Mouse (Mus musculus) MEL (cell line): ENCODE results near the gene Lifr. TPM values are rescaled to one million over a fixed set of nuclear protein-coding genes. Genes with fewer than 3 reads are reported as not detected.

ENCODE experiments used
- DNase-seq: peaks from one replicate; pipeline ENCODE4 v3.0.0; 2011; ENCODE audit warnings: low read depth, low spot score
- H3K27ac ChIP-seq: 2 replicates; pipeline ENCODE4 v1.5.1; 2012; ENCODE audit warnings: low read depth, mild to moderate bottlenecking, control low read depth, low read length, moderate library complexity; ENCODE audit not compliant: control insufficient read depth
- H3K27me3 ChIP-seq, 2 experiments: fragments of 150-350 bp in 1 of 2; sonication (generic) in 1 of 2; 2 replicates each; pipeline ENCODE4 v1.6.1; 2012; ENCODE audit warnings: low read length in 2 of 2, mild to moderate bottlenecking in 2 of 2, improper control_type of control experiment in 1 of 2, moderate library complexity in 1 of 2; ENCODE audit not compliant: insufficient read depth in 2 of 2, control insufficient read depth in 1 of 2
- H3K36me3 ChIP-seq, 2 experiments: 2 replicates each; pipeline ENCODE4 v1.6.1; 2012 to 2014; ENCODE audit warnings: low read length in 2 of 2, improper control_type of control experiment in 1 of 2, inconsistent platforms in 1 of 2, mild to moderate bottlenecking in 1 of 2; ENCODE audit not compliant: insufficient read depth in 2 of 2, control insufficient read depth in 1 of 2
- H3K4me1 ChIP-seq, 2 experiments: fragments of 150-350 bp in 1 of 2; sonication (generic) in 1 of 2; 2 replicates each; pipeline ENCODE4 v1.6.1; 2012; ENCODE audit warnings: low read length in 2 of 2, improper control_type of control experiment in 1 of 2, mild to moderate bottlenecking in 1 of 2; ENCODE audit not compliant: insufficient read depth in 2 of 2, control insufficient read depth in 1 of 2
- H3K4me3 ChIP-seq, 2 experiments: fragments of 150-350 bp in 1 of 2; sonication (generic) in 1 of 2; 2 replicates each; pipeline ENCODE4 v1.5.1; 2012; ENCODE audit warnings: low read depth in 2 of 2, low read length in 2 of 2, mild to moderate bottlenecking in 2 of 2, moderate library complexity in 2 of 2, control low read depth in 1 of 2, improper control_type of control experiment in 1 of 2; ENCODE audit not compliant: control insufficient read depth in 1 of 2, insufficient read depth in 1 of 2
- H3K79me2 ChIP-seq: 2 replicates; pipeline ENCODE4 v1.6.1; 2012; ENCODE audit warnings: mild to moderate bottlenecking, low read length, moderate library complexity; ENCODE audit not compliant: control insufficient read depth, poor library complexity, insufficient read depth
- H3K9ac ChIP-seq: 2 replicates; pipeline ENCODE4 v1.6.1; 2012; ENCODE audit warnings: low read depth, mild to moderate bottlenecking, control low read depth, low read length, moderate library complexity; ENCODE audit not compliant: control insufficient read depth, poor library complexity, severe bottlenecking
- H3K9me3 ChIP-seq: fragments of 150-350 bp; sonication (generic); replicated peaks from 2 replicates; pipeline ENCODE4 v1.6.1; 2012; ENCODE audit warnings: mild to moderate bottlenecking, low read length, improper control_type of control experiment, moderate library complexity; ENCODE audit not compliant: insufficient read depth
- CTCF ChIP-seq, 3 experiments: IDR thresholded peaks in 2 of 3; conservative IDR thresholded peaks in 1 of 3; 2 replicates each; pipeline ENCODE4 v1.5.1; 2011 to 2012; ENCODE audit warnings: low read length in 3 of 3, low read depth in 2 of 3, mild to moderate bottlenecking in 2 of 3, improper control_type of control experiment in 1 of 3, inconsistent platforms in 1 of 3, mixed read lengths in 1 of 3, moderate library complexity in 1 of 3; ENCODE audit not compliant: control insufficient read depth in 1 of 3, insufficient read depth in 1 of 3, poor library complexity in 1 of 3, severe bottlenecking in 1 of 3
- EP300 ChIP-seq, 2 experiments: IDR thresholded peaks; 2 replicates each; pipeline ENCODE4 v1.6.1; 2011; ENCODE audit warnings: improper control_type of control experiment in 2 of 2, low read length in 2 of 2, low read depth in 1 of 2, mild to moderate bottlenecking in 1 of 2
- ETS1 ChIP-seq: IDR thresholded peaks from 2 replicates; pipeline ENCODE4 v1.6.1; 2012; ENCODE audit warnings: low read depth, mild to moderate bottlenecking, inconsistent platforms, low read length, improper control_type of control experiment, moderate library complexity
- GABPA ChIP-seq: IDR thresholded peaks from 2 replicates; pipeline ENCODE4 v1.6.1; 2012; ENCODE audit warnings: low read depth, mild to moderate bottlenecking, inconsistent platforms, low read length, improper control_type of control experiment, moderate library complexity
- HCFC1 ChIP-seq: IDR thresholded peaks from 2 replicates; pipeline ENCODE4 v1.6.1; 2012; ENCODE audit warnings: low read depth, mild to moderate bottlenecking, inconsistent platforms, low read length, improper control_type of control experiment, moderate library complexity
- KAT2A ChIP-seq: conservative IDR thresholded peaks from 2 replicates; pipeline ENCODE4 v1.6.1; 2012; ENCODE audit warnings: low read depth, low read length, improper control_type of control experiment, inconsistent platforms
- MAFK ChIP-seq: IDR thresholded peaks from 2 replicates; pipeline ENCODE4 v1.6.1; 2011; ENCODE audit warnings: low read depth, mild to moderate bottlenecking, low read length, improper control_type of control experiment, borderline replicate concordance
- MAX ChIP-seq: IDR thresholded peaks from 2 replicates; pipeline ENCODE4 v1.6.1; 2011; ENCODE audit warnings: low read length, improper control_type of control experiment
- MAZ ChIP-seq: IDR thresholded peaks from 2 replicates; pipeline ENCODE4 v1.6.1; 2012; ENCODE audit warnings: low read depth, mild to moderate bottlenecking, inconsistent platforms, low read length, improper control_type of control experiment
- MEF2A ChIP-seq: IDR thresholded peaks from 2 replicates; pipeline ENCODE4 v1.6.1; 2014; ENCODE audit warnings: low read depth, mild to moderate bottlenecking, inconsistent platforms, low read length, improper control_type of control experiment; ENCODE audit not compliant: poor library complexity, insufficient replicate concordance, severe bottlenecking; ENCODE audit errors: extremely low read depth
- MXI1 ChIP-seq: IDR thresholded peaks from 2 replicates; pipeline ENCODE4 v1.6.1; 2011; ENCODE audit warnings: mild to moderate bottlenecking, low read depth, low read length, improper control_type of control experiment
- MYB ChIP-seq: IDR thresholded peaks from 2 replicates; pipeline ENCODE4 v1.6.1; 2011; ENCODE audit warnings: mild to moderate bottlenecking, low read depth, low read length, improper control_type of control experiment
- NELFE ChIP-seq: IDR thresholded peaks from 2 replicates; pipeline ENCODE4 v1.6.1; 2011; ENCODE audit warnings: low read depth, low read length, improper control_type of control experiment
- POLR2A ChIP-seq, 2 experiments: IDR thresholded peaks; 2 replicates each; pipeline ENCODE4 v1.6.1; 2011 to 2012; ENCODE audit warnings: low read length in 2 of 2, mild to moderate bottlenecking in 2 of 2, control low read depth in 1 of 2, improper control_type of control experiment in 1 of 2, low read depth in 1 of 2, moderate library complexity in 1 of 2; ENCODE audit not compliant: control insufficient read depth in 1 of 2, insufficient read depth in 1 of 2, poor library complexity in 1 of 2
- POLR2AphosphoS5 ChIP-seq: IDR thresholded peaks from 2 replicates; pipeline ENCODE4 v1.6.1; 2012; ENCODE audit warnings: low read depth, borderline replicate concordance, mild to moderate bottlenecking, inconsistent platforms, low read length, moderate library complexity, mixed read lengths
- TCF12 ChIP-seq: IDR thresholded peaks from 2 replicates; pipeline ENCODE4 v1.6.1; 2014; ENCODE audit warnings: low read depth, mild to moderate bottlenecking, inconsistent platforms, low read length, improper control_type of control experiment, moderate library complexity
- UBTF ChIP-seq: IDR thresholded peaks from 2 replicates; pipeline ENCODE4 v1.6.1; 2012; ENCODE audit warnings: low read depth, mild to moderate bottlenecking, inconsistent platforms, low read length, improper control_type of control experiment, moderate library complexity, borderline replicate concordance; ENCODE audit not compliant: insufficient read depth
- USF2 ChIP-seq, 2 experiments: IDR thresholded peaks; 2 replicates each; pipeline ENCODE4 v1.6.1; 2011 to 2012; ENCODE audit warnings: improper control_type of control experiment in 2 of 2, low read length in 2 of 2, borderline replicate concordance in 1 of 2, inconsistent platforms in 1 of 2, low read depth in 1 of 2, mild to moderate bottlenecking in 1 of 2; ENCODE audit not compliant: insufficient read depth in 1 of 2
- ZKSCAN1 ChIP-seq: IDR thresholded peaks from 2 replicates; pipeline ENCODE4 v1.6.1; 2012; ENCODE audit warnings: low read depth, mild to moderate bottlenecking, inconsistent platforms, low read length, improper control_type of control experiment, moderate library complexity
- ZMIZ1 ChIP-seq: IDR thresholded peaks from 2 replicates; pipeline ENCODE4 v1.6.1; 2012; ENCODE audit warnings: low read depth, mild to moderate bottlenecking, inconsistent platforms, low read length, improper control_type of control experiment, moderate library complexity
- ZNF384 ChIP-seq: IDR thresholded peaks from 2 replicates; pipeline ENCODE4 v1.6.1; 2012; ENCODE audit warnings: low read depth, mild to moderate bottlenecking, inconsistent platforms, low read length, improper control_type of control experiment
- polyA plus RNA-seq, 2 experiments: library from polyadenylated mRNA; stranded (reverse) in 1 of 2; unstranded in 1 of 2; fragments of >175 nt in 1 of 2; fragments of >200 nt in 1 of 2; gene quantifications; 2 replicates each; pipeline versions ENCODE4 v1.2.1 to v1.2.4; 2012; ENCODE audit warnings: low replicate concordance in 2 of 2, low read depth in 1 of 2; ENCODE audit not compliant: insufficient read length in 2 of 2, insufficient read depth in 1 of 2, missing spikeins in 1 of 2
- total RNA-seq: library from RNA; depleted of rRNA; stranded (reverse); fragments of 300-350 nt; gene quantifications from 2 replicates; pipeline ENCODE4 v1.2.3, GENCODE M21; 2012

The Lifr gene
- total and polyA plus RNA-seq, 3 experiments: not detected

DNA sequence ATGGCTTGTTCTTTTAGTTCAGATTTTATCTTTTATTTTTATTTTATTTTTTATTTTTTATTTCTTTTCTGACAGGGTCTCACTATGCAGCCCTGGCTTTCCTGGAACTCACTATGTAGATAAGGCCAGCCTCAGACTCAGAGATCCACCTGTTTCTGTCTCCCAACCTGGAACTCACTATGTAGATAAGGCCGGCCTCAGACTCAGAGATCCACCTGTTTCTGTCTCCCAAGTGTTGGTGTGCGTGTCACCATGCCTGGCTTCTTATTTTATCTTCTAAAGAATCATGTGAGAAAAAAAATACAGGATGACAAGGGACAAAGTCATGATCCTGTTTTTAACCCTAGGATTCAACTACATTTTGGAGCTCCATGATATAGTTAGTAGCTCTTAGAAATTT, 102.2 kb downstream of the Lifr start:
- Histone ChIP-seq H3K9me3 (no peaks in the 10 kb centered on the region), H3K4me3 (no peak overlapping the region), H3K27ac (no peak overlapping the region), H3K36me3 (no peaks in the 10 kb centered on the region), H3K9ac (no peak overlapping the region), H3K79me2 (no peaks in the 10 kb centered on the region), H3K27me3 (no peaks in the 10 kb centered on the region), H3K4me1 (no peaks in the 10 kb centered on the region)
- DNase-seq: no peak
- TF ChIP-seq HCFC1 (no peak), CTCF (IDR thresholded peaks at IDR 0.05 in 2 of 3, conservative IDR thresholded peaks at IDR 0.05 in 1 of 3; ENCODE audit: control insufficient read depth in 1 of 3, insufficient read depth in 1 of 3, low read depth in 2 of 3, low read length in 3 of 3, poor library complexity in 1 of 3, severe bottlenecking in 1 of 3) (no peak)

DNA sequence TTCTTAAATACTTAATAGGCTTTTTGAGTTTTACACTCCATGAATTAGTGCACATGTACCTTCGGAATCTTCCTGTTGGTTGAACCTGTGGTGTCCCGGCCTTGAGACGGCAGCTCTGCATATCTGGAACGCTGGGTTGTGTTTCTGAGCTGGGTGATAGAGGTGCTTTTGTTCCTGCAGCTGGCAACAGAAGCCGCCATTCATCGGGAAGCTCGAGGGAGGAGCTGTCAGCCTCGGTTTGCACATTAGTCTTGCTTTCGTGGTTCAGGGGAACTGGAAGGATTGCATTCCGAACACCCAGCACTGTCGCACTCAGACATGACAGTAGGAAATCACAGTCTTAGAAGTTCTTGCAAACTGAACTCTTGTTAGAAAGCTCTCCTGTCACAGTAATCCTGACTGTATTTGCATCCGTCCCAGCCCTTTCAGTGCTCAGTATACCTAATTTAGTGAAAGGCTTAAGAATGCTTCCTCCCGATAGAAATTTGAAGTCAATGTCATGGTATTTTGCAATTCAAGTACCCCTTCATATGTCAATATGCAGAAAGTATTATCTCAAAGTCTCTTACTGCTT, 103.8 kb downstream of the Lifr start:
- Histone ChIP-seq H3K9ac (no peak overlapping the region), H3K27ac (no peak overlapping the region), H3K9me3 (no peaks in the 10 kb centered on the region), H3K27me3 (no peaks in the 10 kb centered on the region), H3K4me1 (no peaks in the 10 kb centered on the region), H3K79me2 (no peaks in the 10 kb centered on the region), H3K36me3 (no peaks in the 10 kb centered on the region), H3K4me3 (no peak overlapping the region)
- no peak for TF ChIP-seq MAZ
- no peak for TF ChIP-seq GABPA
- TF ChIP-seq MXI1: no peak
- no peak for TF ChIP-seq MAFK
- TF ChIP-seq MEF2A: no peak
- no peak for TF ChIP-seq POLR2A (IDR thresholded peaks at IDR 0.05; ENCODE audit: control insufficient read depth in 1 of 2, insufficient read depth in 1 of 2, low read depth in 1 of 2, low read length in 2 of 2, poor library complexity in 1 of 2)
- no peak for TF ChIP-seq KAT2A
- no peak for TF ChIP-seq ZMIZ1
- TF ChIP-seq USF2 (IDR thresholded peaks at IDR 0.05; ENCODE audit: borderline replicate concordance in 1 of 2, insufficient read depth in 1 of 2, low read depth in 1 of 2, low read length in 2 of 2): no peak
- TF ChIP-seq ETS1: no peak
- TF ChIP-seq ZKSCAN1: no peak
- TF ChIP-seq NELFE: no peak
- TF ChIP-seq MAX: no peak
- no peak for TF ChIP-seq UBTF
- no peak for TF ChIP-seq TCF12
- TF ChIP-seq POLR2AphosphoS5: no peak
- TF ChIP-seq MYB: no peak
- no peak for TF ChIP-seq ZNF384
- TF ChIP-seq EP300 (IDR thresholded peaks at IDR 0.05; ENCODE audit: low read depth in 1 of 2, low read length in 2 of 2): no peak
- no peak for DNase-seq
